Mouse (Mus musculus): ENCODE measurements at regions not wholly inside any gene's neighbourhood (a gene's known extent, or its start where the extent isn't known, plus 50 kb on each side); places are given as distances from the start of the nearest gene placed in this dataset.

- H3K9ac ChIP-seq (replicated peaks; ENCODE audit: low read length), result no peak overlapping the region
- no peak overlapping the region for H3K27ac ChIP-seq
- DNase-seq (ENCODE audit: low spot score), result no peak
- no peaks in the 10 kb centered on the region for H3K4me1 ChIP-seq (ENCODE audit: insufficient read depth, low read length)
- WGBS, result 78% methylated on average over 4 of the region's 4 CpGs
- no peak for ATAC-seq
- no peaks in the 10 kb centered on the region for H3K9me3 ChIP-seq (ENCODE audit: low read length)
- no peak overlapping the region for H3K4me3 ChIP-seq (ENCODE audit: low read length)
- no peaks in the 10 kb centered on the region for H3K36me3 ChIP-seq (ENCODE audit: insufficient read depth, low read length)
- TF ChIP-seq CTCF (IDR thresholded peaks at IDR 0.05; ENCODE audit: low read depth), result no peak
- H3K4me2 ChIP-seq (ENCODE audit: low read depth, low read length), result no peak overlapping the region
- H3K27me3 ChIP-seq (ENCODE audit: insufficient read depth, low read length), result no peaks in the 10 kb centered on the region
Measured at GRCm38 (mm10) chr11:57413271-57413670, 105.1 kb downstream of the Fam114a2 start.

GRCm38 (mm10) chr11:57412766-57413165 is 105.7 kb downstream of the Fam114a2 start:
- H3K4me2 ChIP-seq (ENCODE audit: low read depth, low read length), result no peak overlapping the region
- ATAC-seq, result no peak
- TF ChIP-seq CTCF (IDR thresholded peaks at IDR 0.05; ENCODE audit: low read depth), result no peak
- no peak overlapping the region for H3K4me3 ChIP-seq (ENCODE audit: low read length)
- no peaks in the 10 kb centered on the region for H3K36me3 ChIP-seq (ENCODE audit: insufficient read depth, low read length)
- H3K27me3 ChIP-seq (ENCODE audit: insufficient read depth, low read length), result no peaks in the 10 kb centered on the region
- H3K9me3 ChIP-seq (ENCODE audit: low read length), result no peaks in the 10 kb centered on the region
- no peak overlapping the region for H3K27ac ChIP-seq
- no peak for DNase-seq (ENCODE audit: low spot score)
- no peak overlapping the region for H3K9ac ChIP-seq (replicated peaks; ENCODE audit: low read length)
- 76% methylated on average over 4 of the region's 4 CpGs for WGBS
- no peaks in the 10 kb centered on the region for H3K4me1 ChIP-seq (ENCODE audit: insufficient read depth, low read length)

- H3K27me3 ChIP-seq (ENCODE audit: insufficient read depth, low read length), result no peaks in the 10 kb centered on the region; the same call in 1 of the 2 replicates
- no peaks in the 10 kb centered on the region for H3K9me3 ChIP-seq (ENCODE audit: low read length)
- no peak for TF ChIP-seq CTCF (IDR thresholded peaks at IDR 0.05; ENCODE audit: low read depth)
- no peak overlapping the region for H3K4me2 ChIP-seq (ENCODE audit: low read depth, low read length)
- 40% methylated on average over 9 of the region's 9 CpGs for WGBS
- H3K27ac ChIP-seq, result no peak overlapping the region
- ATAC-seq (no peak), DNase-seq (ENCODE audit: low spot score) (peak; percentile 61)
- H3K36me3 ChIP-seq (ENCODE audit: insufficient read depth, low read length), result no peaks in the 10 kb centered on the region
- H3K4me1 ChIP-seq (ENCODE audit: insufficient read depth, low read length), result no peaks in the 10 kb centered on the region
- no peak overlapping the region for H3K9ac ChIP-seq (replicated peaks; ENCODE audit: low read length)
- no peak overlapping the region for H3K4me3 ChIP-seq (ENCODE audit: low read length)
Measured at GRCm38 (mm10) chr11:57404172-57404571, 114.2 kb downstream of the Fam114a2 start.

- H3K4me2 ChIP-seq (ENCODE audit: low read depth, low read length), result no peak overlapping the region
- no peak for TF ChIP-seq CTCF (IDR thresholded peaks at IDR 0.05; ENCODE audit: low read depth)
- no peaks in the 10 kb centered on the region for H3K36me3 ChIP-seq (ENCODE audit: insufficient read depth, low read length)
- no peaks in the 10 kb centered on the region for H3K9me3 ChIP-seq (ENCODE audit: low read length)
- no peak overlapping the region for H3K4me3 ChIP-seq (ENCODE audit: low read length)
- no peak overlapping the region for H3K27ac ChIP-seq
- no peaks in the 10 kb centered on the region; the same call in 1 of the 2 replicates for H3K27me3 ChIP-seq (ENCODE audit: insufficient read depth, low read length)
- no peak overlapping the region for H3K9ac ChIP-seq (replicated peaks; ENCODE audit: low read length)
- DNase-seq (ENCODE audit: low spot score) (no peak), ATAC-seq (no peak)
- H3K4me1 ChIP-seq (ENCODE audit: insufficient read depth, low read length), result no peaks in the 10 kb centered on the region
- WGBS, result 38% methylated on average over 2 of the region's 2 CpGs
Measured at GRCm38 (mm10) chr11:57401610-57402009, 116.8 kb downstream of the Fam114a2 start.

GRCm38 (mm10) chr11:57399366-57399765 is 119.1 kb downstream of the Fam114a2 start:
- 69% methylated on average over 1 of the region's 1 CpGs for WGBS
- no peak for TF ChIP-seq CTCF (IDR thresholded peaks at IDR 0.05; ENCODE audit: low read depth)

GRCm38 (mm10) chr11:57396429-57396828 is 122.0 kb downstream of the Fam114a2 start:
- H3K27ac ChIP-seq, result no peak overlapping the region
- H3K27me3 ChIP-seq (ENCODE audit: insufficient read depth, low read length), result no peaks in the 10 kb centered on the region
- H3K4me3 ChIP-seq (ENCODE audit: low read length), result no peak overlapping the region
- no peak overlapping the region for H3K4me2 ChIP-seq (ENCODE audit: low read depth, low read length)
- 38% methylated on average over 3 of the region's 3 CpGs for WGBS
- no peaks in the 10 kb centered on the region for H3K9me3 ChIP-seq (ENCODE audit: low read length)
- no peak for ATAC-seq
- TF ChIP-seq CTCF (IDR thresholded peaks at IDR 0.05; ENCODE audit: low read depth), result no peak
- H3K36me3 ChIP-seq (ENCODE audit: insufficient read depth, low read length), result no peaks in the 10 kb centered on the region
- no peak for DNase-seq (ENCODE audit: low spot score)
- H3K9ac ChIP-seq (replicated peaks; ENCODE audit: low read length), result no peak overlapping the region
- no peaks in the 10 kb centered on the region for H3K4me1 ChIP-seq (ENCODE audit: insufficient read depth, low read length)

More at GRCm38 (mm10) chr11:57399366-57399765, 119.1 kb downstream of the Fam114a2 start:
- H3K27ac ChIP-seq, result no peak overlapping the region
- H3K9ac ChIP-seq (replicated peaks; ENCODE audit: low read length), result no peak overlapping the region
- H3K36me3 ChIP-seq (ENCODE audit: insufficient read depth, low read length), result no peaks in the 10 kb centered on the region
- no peak overlapping the region for H3K4me2 ChIP-seq (ENCODE audit: low read depth, low read length)
- no peak for ATAC-seq
- no peaks in the 10 kb centered on the region; the same call in 1 of the 2 replicates for H3K27me3 ChIP-seq (ENCODE audit: insufficient read depth, low read length)
- no peaks in the 10 kb centered on the region for H3K4me1 ChIP-seq (ENCODE audit: insufficient read depth, low read length)
- H3K9me3 ChIP-seq (ENCODE audit: low read length), result no peaks in the 10 kb centered on the region
- DNase-seq (ENCODE audit: low spot score), result no peak
- H3K4me3 ChIP-seq (ENCODE audit: low read length), result no peak overlapping the region

GRCm38 (mm10) chr11:57390826-57391225 is 127.6 kb downstream of the Fam114a2 start:
- Histone ChIP-seq H3K27me3 (ENCODE audit: insufficient read depth, low read length) (no peaks in the 10 kb centered on the region), H3K4me2 (ENCODE audit: low read depth, low read length) (no peak overlapping the region), H3K27ac (no peak overlapping the region), H3K36me3 (ENCODE audit: insufficient read depth, low read length) (no peaks in the 10 kb centered on the region), H3K4me3 (ENCODE audit: low read length) (no peak overlapping the region), H3K4me1 (ENCODE audit: insufficient read depth, low read length) (no peaks in the 10 kb centered on the region), H3K9me3 (ENCODE audit: low read length) (no peaks in the 10 kb centered on the region), H3K9ac (replicated peaks; ENCODE audit: low read length) (no peak overlapping the region)
- no peak for TF ChIP-seq CTCF (IDR thresholded peaks at IDR 0.05; ENCODE audit: low read depth)
- ATAC-seq, result no peak
- no peak for DNase-seq (ENCODE audit: low spot score)
- 78% methylated on average over 4 of the region's 4 CpGs for WGBS
